Mouse (Mus musculus) heart, postnatal 10 days (tissue): ENCODE measurements around the gene Mcoln2. TPM values are rescaled to one million over a fixed set of nuclear protein-coding genes. Genes with fewer than 3 reads are reported as not detected.

Experiments
- DNase-seq, 2 experiments: peaks; one replicate each; pipeline ENCODE4 v3.0.0; 2021
- intact Hi-C: fragments of 180-260 bp; cut with DNase I; formaldehyde crosslinking; loops from one replicate; pipeline ENCODE4 v1.15.1; 2025
- total RNA-seq, 2 experiments: library from RNA; stranded (reverse); gene quantifications; 2 replicates each; pipeline ENCODE4 v1.2.3; 2021

Gene Mcoln2
- total RNA-seq, 2 experiments from 2014 or later, result 0.29 to 0.72 TPM

DNA sequence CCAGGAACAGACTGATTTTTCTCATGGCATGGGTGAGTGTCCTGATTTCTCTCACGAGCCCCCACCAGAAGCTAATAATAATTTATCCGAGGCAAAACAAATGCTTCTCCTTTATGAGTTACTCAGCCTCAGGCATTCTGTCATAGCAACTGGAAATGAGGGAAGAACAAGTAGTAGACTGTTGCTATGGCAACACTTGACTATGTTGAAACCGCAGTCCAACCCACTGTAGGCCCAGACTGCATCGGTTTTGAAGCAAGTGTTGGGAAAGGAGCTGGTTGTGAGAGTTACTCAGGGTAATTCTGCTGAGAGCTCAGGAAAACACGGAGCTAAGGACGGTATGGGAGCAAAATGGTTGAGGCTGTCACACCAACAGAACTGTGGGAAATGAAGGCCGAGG, 7.1 kb upstream of the Mcoln2 start:
- intact Hi-C loops, result no loop called here

DNA sequence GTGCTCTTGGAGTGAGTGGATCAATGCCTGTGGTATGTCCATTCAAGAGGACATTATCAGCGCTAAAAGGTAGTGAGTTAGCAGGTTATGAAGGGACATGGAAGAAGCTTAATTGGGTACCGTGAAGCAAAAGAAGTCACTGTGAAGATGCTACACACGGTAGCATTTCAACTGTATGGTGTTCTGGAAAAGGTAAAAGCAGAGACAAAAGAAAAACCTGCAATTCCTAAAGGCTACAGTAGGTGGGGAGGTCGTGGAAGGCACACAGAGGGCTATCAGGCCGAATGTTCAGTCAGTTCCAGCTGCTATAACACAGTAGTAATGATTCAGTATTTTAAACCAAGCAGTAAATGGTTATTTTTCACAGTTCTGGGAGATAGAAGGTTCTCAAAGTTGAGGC, 4.1 kb upstream of the Mcoln2 start:
- DNase-seq, result no peak
- intact Hi-C loops, result no loop called here

More for the DNA sequence above, 7.1 kb upstream of the Mcoln2 start:
- DNase-seq, result no peak

DNA sequence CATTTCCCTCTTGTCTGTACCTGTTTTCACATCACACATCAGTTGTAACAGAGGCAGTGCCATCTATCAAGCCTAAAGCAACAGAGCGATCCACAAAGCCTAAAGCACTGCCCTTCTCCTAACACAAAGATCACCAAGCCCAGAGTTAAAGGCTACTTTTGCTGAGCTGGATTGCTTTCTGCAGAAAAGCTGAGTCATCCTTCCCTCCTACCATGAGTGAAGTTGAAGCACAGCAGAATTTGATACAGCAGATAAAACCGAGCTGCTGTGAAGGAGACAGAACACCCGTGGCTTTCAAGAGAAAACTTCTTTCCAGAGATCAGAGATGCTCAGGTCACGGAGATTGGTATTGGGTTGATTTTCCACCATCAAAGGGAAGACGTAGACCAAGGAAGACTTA, 3.5 kb upstream of the Mcoln2 start:
- no peak for DNase-seq
- intact Hi-C loops, result no loop called here

DNA sequence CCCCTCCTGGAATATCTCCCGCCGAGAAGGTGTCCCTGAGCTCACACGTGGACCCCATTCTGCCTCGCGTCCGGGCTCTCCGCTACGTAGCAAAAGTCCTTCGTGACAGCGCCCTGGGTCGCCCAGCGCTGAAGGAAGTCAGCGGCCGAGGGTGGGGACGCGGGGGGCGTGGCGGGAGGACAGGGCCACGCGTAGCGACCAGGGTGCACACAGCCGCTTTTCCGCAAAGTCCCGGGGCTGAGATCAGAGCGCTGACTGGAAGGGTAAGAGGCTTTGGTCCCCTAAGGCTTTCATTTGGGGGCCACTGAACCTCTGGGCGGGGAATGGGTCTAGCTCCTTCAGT, 396 bp downstream of the Mcoln2 start:
- peak; percentile 58 to 63 for DNase-seq
- intact Hi-C loops, result loop anchor here (1.0 kb wide), 1 partner anchor 41 kb away; no protein-coding TSS in a partner anchor

DNA sequence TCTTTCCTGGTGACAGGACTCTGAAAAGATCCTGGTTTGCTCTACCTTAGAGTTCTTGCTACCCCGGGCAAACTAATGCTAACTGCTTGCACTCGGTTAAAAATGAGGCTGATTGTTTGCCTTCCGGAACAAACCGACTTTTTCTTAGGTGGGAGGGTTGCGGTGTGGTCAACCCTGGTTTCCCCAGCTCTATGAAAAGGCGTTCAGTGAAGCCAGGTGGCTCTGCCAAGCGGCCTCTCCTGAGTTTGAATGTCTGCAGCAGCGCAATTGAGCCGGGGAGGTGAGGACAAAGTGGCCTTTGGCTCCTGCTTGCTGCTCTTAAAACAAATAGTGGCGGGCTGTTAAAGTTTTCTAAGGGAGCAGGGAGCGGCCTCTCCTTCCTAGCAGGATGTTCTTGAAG, 927 bp downstream of the Mcoln2 start:
- intact Hi-C loops, result loop anchor here (1.0 kb wide), 1 partner anchor 41 kb away; no protein-coding TSS in a partner anchor
- DNase-seq, result peak; percentile 17 to 22

DNA sequence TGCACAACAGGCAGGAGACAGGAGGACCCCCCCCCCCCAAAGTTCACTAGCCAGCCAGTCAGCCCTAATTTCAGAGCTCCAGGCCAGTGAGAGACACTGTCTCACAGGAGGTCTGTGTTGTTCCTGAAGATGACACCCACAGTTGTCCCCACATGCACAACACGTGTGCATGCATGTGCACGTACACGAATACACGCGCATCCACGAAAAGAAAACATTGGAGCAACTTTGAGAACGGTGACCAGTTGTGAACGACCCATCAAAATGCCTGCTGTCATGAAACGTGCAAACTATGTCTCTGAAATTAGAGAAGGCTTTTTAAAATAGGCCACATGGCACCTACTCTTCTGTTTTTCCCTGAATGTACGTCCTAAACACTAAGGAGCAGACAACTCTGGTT, 1.7 kb downstream of the Mcoln2 start:
- intact Hi-C loops, result no loop called here
- no peak for DNase-seq

DNA sequence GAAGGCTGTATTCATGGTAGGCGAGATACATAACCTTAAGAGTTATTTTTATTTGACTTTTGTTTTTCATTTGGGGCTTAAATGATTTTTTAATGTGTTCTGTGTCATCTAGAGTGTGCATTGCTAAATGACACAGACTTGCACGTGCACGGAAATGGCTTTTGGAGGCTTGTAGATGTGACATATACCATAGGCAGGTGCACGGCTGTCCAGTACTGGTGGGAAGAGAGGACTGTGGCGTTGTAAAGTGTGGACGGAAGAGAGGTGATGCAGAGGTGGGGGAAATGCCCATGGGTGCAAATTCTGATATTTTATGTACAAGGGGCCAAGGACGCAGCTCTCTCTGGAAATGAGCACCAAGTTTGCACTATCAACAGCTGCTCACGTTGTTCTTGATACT, 2.1 kb downstream of the Mcoln2 start:
- intact Hi-C loops, result no loop called here
- no peak for DNase-seq

DNA sequence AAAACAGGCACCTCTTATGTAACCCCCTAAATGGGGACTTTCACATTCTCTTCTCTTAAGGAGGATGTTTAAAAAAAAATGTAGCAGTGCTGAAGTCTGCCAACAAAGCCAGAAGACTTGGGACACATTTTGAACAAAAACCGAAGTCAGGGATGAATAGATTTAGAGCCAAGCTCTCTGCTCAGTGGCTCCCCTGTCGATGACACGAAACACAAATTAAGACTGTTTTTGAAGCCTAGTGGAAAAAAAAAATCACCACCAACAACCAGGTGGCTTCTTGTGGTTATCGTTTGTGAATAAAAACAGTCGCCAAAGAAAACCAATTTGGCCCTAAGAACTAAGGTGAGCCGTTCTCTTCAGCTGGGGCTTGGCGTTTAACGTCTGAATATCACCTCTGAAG, 2.7 kb downstream of the Mcoln2 start:
- intact Hi-C loops, result no loop called here
- no peak for DNase-seq

DNA sequence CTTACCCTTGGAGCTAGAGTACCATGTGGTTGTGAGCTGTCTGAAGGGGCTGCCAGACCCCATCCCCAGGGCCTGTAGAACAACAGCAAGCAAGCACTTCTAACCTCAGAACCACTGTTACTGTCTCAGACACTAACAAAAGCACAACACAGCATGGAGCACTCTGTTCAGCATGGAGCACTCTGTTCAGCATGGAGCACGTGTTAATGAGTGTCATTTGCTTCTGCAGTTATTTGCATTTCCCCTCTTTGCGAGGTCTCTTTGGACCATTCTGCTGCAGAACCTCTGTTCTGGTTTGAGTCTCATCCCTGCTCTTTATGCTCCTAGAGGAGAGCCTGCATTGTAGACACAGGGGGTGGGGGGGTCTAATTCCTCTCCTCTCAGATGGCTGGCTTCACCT, 3.3 kb downstream of the Mcoln2 start:
- intact Hi-C loops, result no loop called here
- DNase-seq, result no peak

DNA sequence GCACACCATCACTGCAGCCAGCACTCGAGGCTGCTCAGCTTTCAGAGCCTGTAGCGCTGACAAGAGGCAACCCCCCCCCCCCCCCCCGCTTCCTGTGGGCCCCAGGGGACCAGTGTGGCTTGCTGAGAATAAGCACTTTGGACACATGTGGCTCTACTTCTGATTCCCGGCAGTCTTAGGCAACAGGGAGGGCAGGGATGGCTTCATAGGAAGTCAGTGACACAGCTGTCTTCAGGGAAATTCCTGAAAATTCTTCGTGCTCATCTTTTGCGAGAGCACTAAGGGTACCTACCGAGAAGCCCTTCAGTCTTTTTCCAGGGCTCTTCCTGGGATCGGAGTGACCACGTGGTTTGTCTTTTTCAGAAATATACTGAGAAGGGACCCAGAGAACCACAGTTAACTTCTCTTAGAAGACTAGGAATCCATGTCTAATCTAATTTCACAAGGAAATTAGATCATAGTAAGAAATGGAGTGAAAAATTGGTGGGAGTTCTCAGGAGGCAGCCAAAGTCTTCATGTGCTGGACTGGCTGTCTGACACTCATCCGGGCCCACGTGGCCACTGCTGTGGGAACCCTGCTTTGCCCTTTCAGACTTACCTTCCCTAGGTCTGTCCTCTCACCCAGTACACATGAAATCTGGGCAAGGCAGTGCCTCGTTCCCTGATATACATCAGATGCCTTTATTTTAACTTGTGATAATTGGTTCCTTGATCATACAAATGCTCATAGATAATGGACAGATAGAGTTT, 4.4 kb downstream of the Mcoln2 start:
- peak; percentile 26 to 37 for DNase-seq
- intact Hi-C loops, result loop anchor here (2.0 kb wide), 1 partner anchor 23 kb away; no protein-coding TSS in a partner anchor

DNA sequence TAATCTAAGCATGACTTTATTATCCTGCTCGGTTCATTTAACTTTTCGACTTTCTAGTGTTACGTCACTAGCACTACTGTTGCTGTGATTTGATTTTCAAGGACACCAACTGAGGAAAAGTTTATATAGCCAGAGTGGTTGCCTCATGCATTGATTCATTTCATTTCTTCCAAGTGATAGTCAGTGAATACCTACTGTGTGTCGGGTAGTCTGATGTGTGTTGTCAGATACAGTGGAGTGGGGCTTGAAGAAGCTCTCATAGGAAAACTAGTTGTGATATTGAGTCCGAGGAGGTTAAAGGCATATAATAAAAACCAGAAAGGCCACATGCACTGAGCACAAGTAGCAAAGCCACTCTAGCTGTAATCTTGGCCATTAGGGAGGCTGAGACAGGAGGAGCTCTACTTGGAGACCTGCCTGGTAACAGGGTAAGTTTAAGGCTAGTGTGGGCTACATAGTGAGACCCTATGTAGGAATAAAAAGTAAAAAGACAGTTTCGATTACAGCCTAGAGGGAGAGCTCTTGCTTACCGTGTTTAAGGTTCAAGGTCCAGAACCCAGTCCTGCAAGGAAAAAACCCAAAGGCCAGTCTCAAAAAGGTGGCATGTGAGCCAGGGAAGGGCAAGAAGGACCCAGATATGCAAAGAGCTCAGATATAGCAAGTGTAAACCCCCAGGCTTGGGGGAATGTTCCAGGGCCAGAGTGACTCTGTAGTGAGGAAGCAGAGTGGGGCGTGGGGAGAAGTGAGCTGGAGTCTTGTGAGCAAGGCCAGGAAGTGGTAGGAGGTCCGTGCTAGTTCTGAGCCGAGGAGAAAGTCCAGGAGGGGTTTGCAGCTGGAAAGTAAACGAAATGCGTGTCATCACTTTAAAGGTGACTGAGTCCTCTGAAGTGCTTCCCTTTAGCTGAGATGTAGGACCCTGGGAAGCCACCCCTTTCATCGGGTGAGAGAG, 6.3 kb downstream of the Mcoln2 start:
- no peak for DNase-seq
- intact Hi-C loops, result loop anchor here (2.0 kb wide), 1 partner anchor 21 kb away; no protein-coding TSS in a partner anchor

DNA sequence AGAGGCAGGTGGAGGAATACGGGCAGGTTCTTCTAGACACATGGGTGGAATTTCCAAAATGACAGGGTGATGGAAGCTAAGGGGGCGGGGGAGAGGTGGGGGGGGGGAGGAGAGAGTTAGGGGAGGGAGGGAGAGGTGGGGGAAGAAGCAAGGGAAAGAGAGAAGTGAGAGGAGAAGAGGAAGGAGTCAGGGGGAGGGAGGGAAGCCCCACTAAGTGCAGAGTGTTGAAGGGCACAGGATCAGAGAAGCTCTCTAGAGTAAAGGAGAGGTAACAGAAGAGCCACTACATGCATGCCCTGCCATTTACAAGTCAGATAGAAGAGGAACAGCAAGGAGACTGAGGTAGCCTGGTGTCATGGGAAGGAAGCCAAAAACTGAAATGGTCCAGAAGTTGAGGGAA, 7.2 kb downstream of the Mcoln2 start:
- DNase-seq, result no peak
- intact Hi-C loops, result no loop called here

DNA sequence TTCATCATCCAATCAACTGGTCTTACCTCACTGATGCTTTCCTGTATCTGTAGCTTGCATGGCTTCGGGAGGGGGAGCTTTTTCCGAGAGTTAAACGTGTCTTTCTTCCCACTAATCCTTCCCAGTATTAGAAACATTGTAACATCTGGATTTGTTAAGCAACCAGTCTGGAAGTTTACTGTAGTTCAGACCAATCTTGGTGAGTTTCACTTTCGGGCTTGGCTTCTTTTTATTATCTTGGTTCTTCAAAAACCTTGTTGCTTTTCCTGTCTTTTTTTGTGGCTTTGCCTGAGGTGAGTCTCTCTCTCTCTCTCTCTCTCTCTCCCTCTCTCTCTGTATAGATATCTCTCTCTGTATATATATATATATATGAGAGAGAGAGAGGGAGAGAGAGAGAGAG, 8.4 kb downstream of the Mcoln2 start:
- no peak for DNase-seq
- intact Hi-C loops, result no loop called here

DNA sequence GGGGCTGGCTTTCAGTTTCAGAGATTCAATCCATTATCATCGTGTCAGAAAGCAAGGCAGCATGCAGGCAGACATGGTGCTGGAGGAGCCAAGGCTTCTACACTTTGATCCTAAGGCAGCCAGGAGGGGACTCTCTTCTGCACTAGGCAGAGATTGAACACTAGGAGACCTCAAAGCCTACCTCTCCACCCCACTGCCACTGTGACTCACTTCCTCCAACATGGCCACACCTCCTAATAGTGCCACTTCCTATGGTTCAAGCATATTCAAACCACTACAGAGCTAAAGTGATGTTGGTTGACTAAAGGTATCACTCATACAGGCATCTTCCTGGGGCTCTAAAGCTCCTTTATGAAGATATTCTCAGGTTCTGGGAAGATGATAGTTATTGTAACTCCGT, 9.7 kb downstream of the Mcoln2 start:
- intact Hi-C loops, result no loop called here
- no peak for DNase-seq

DNA sequence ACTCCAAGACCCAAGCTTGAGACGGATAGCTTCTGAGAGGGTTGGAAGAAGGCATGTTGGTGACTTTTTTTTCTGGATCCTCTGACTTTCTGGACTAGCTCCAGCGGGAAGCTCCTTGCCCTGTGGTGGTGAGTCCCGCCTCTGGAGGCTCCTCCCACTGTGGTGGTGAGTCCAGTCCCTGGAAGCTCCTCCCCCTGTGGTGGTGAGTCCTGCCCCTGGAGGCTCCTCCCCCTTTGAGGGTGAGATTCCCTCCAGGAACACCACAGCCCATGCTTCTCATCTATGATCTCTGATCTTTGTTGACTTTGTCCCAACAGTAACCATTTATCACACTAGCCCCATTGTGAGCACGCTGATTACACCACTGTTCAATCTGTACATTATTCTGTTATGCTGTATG, 12.6 kb downstream of the Mcoln2 start:
- DNase-seq, result no peak
- intact Hi-C loops, result no loop called here

DNA sequence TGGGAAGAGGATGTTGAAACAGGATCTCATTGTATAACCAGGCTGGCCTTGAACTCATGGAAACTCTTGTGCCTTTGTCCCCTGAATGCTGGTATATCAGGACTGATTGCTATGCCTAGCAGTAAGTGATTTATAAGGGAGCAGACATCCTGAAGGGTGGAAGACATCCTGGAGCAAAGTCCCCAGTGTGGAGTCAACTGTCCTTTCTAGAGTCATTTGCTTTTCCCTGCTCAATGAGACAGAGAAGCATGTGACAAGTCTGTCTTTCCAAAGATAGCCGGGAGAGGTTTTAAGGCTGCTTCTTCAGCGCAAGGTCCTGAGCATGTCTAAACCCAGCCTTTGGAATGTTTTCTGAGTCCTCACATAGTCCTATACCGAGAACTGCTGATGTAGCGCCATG, 19.7 kb downstream of the Mcoln2 start:
- intact Hi-C loops, result no loop called here
- DNase-seq, result no peak

DNA sequence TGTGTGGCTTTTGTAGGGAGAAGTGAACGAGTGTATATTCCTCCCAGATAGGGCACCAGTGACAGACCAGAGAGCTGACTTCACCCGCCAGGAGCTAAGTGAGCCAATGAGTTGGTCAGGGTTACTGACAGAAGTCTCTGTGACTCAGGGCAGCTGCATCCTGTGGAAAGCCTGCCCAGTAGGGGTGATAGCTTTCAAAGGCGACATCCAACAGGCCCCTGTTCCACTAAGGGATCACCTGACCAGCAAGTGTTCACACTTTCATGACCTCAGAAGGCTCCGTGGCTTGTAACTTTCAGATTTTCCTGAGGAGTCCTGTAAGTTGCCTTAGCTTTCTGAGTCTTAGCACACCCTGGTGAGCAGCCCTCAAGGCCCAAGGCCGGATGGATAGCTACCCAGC, 23.4 kb downstream of the Mcoln2 start:
- DNase-seq, result no peak
- intact Hi-C loops, result loop anchor here (10.0 kb wide), 1 partner anchor 68 kb away; the partner anchor contains the start of gene Wdr63

DNA sequence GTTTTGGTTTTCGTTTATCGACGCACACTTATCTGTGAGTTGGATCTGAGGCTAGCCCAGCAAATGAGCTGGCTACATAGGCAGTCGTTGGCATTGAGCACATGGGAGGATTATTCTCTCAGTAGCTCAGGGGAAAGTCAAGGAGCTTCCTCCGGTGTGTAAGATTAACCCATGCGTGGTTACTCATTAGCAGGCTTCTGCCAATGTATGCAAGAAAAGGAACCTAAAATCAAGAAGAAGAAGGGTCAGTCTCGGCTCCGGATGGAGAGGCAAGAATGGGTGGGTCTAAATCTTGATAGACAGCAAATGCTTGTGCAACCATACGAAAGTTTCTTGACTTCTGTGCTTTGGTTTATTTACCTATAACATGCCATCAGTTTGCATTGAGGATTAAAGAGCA, 24.6 kb downstream of the Mcoln2 start:
- DNase-seq, result no peak
- intact Hi-C loops, result loop anchor here (10.0 kb wide), 1 partner anchor 69 kb away; the partner anchor contains the start of gene Wdr63

DNA sequence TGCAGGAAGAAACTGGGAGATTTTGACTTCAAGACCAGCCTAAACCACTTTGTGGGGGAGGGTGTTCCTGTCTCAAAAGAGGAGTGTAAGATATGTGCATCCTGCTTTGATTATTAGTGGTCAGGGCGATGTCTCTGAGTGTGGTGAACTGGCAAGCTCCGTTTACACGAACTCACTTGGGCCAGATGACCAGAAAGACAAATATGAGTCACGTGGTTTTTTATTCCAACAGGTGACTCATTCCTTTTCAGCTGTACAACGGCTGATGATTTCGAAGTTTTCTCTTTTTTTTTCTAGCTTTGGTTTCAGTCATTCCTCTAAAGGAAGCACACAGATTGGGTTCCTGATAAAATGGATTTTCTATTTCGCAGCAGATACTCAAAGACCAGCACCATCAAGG, 27.7 kb downstream of the Mcoln2 start:
- intact Hi-C loops, result loop anchor here (2.0 to 10.0 kb wide), 3 partner anchors 22 to 234 kb away; partner anchors contain the start of gene Wdr63
- DNase-seq, result no peak

DNA sequence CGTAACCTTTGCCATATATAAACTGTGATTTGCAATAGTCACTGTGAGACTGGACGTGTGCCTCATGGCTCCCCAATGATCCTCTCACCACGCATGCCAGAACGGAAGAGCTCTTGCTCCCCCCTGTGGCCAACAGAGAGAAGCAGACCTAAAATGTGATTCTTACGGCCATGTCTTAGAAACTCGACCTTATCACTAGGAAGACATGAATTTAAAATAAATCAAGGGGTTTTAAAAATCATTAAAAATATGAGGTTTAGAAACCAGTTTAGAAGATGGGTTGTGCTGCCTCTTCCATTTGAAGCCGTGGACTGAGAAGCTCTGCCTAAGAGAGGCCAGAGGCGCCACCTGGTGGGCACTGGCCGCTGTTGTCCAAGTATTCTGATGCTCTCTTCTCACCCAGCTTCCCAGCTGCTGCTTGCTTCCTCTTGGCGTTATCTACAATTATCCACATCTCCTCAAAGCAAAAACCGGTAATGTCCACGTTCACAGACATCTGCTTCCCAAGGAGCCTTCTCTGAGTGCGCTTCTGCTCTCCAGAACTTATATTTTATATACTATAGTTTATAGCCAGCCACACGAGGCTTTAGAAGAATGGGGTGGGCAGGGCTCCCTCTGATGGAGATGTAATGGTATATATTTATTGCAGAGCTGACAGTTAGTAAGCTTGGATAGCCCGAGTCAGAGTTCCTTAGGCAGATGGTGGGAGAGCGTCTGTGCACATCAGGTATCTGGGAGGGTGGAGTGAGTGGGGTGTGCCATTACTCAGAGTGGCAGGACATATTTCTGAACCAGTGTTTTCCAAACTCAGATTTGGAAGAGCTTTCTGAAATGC, 28.3 kb downstream of the Mcoln2 start:
- intact Hi-C loops, result loop anchor here (1.0 to 10.0 kb wide), 4 partner anchors 23 to 235 kb away; partner anchors contain the start of gene Wdr63
- peak; percentile 82 to 88 for DNase-seq
